Mouse (Mus musculus) limb, embryonic 11.5 days (tissue): Measurements from ENCODE around the gene Usp7. TPM values are rescaled to one million over a fixed set of nuclear protein-coding genes. Genes with fewer than 3 reads are reported as not detected.

Experiments used
- ATAC-seq: fragments of 200-750 bp; cut with Nextera tagmentation; 2 replicates; pipeline ENCODE4 v1.8.0; 2017; ENCODE audit warnings: low read depth; ENCODE audit not compliant: insufficient number of reproducible peaks, low FRiP score, low TSS enrichment
- DNase-seq: peaks from one replicate; pipeline ENCODE4 v3.0.0-alpha.2; 2015; ENCODE audit warnings: low spot score
- H3K27ac ChIP-seq: fragments of 300-500 bp; sonication (generic); replicated peaks from 2 replicates; pipeline ENCODE4 v1.5.1; 2014; ENCODE audit warnings: low read depth, mild to moderate bottlenecking, low read length
- H3K27me3 ChIP-seq: fragments of 300-500 bp; sonication (generic); 2 replicates; pipeline ENCODE4 v1.6.1; 2014; ENCODE audit warnings: mild to moderate bottlenecking, low read length, mixed read lengths; ENCODE audit not compliant: control insufficient read depth, insufficient read depth
- H3K36me3 ChIP-seq: fragments of 300-500 bp; sonication (generic); 2 replicates; pipeline ENCODE4 v1.6.1; 2014; ENCODE audit warnings: mild to moderate bottlenecking, low read length, moderate library complexity, mixed read lengths; ENCODE audit not compliant: control insufficient read depth, insufficient read depth
- H3K4me1 ChIP-seq: fragments of 300-500 bp; sonication (generic); 2 replicates; pipeline ENCODE4 v1.6.1; 2014; ENCODE audit warnings: low read length, mixed read lengths; ENCODE audit not compliant: control insufficient read depth, insufficient read depth
- H3K4me2 ChIP-seq: fragments of 300-500 bp; sonication (generic); 2 replicates; pipeline ENCODE4 v1.6.1; 2014; ENCODE audit warnings: low read depth, mild to moderate bottlenecking, moderate library complexity; ENCODE audit not compliant: severe bottlenecking
- H3K4me3 ChIP-seq: fragments of 300-500 bp; sonication (generic); 2 replicates; pipeline ENCODE4 v1.5.1; 2014; ENCODE audit warnings: low read depth, low read length
- H3K9ac ChIP-seq: fragments of 300-500 bp; sonication (generic); 2 replicates; pipeline ENCODE4 v1.6.1; 2014; ENCODE audit warnings: mild to moderate bottlenecking, low read length
- H3K9me3 ChIP-seq: fragments of 300-500 bp; sonication (generic); 2 replicates; pipeline ENCODE4 v1.6.1; 2016; ENCODE audit warnings: low read length; ENCODE audit not compliant: control insufficient read depth
- WGBS: fragments of 180-500 bp; shearing (Covaris S2); extraction: QIAGEN DNeasy Blood & Tissue Kit; methylation state at CpG from one replicate; pipeline ENCODE4 v1.1.7; 2014; 5-methylcytosine and 5-hydroxymethylcytosine counted together
- polyA plus RNA-seq: library from polyadenylated mRNA; unstranded; fragments of >200 nt; fragmentation: Nextera tagmentation; extraction: Ambion mirVana; gene quantifications from 2 replicates; pipeline ENCODE4 v1.2.1, GENCODE M21; 2014

Usp7 gene
- polyA plus RNA-seq, 1 experiment from 2014 or later: 41.5 TPM

DNA sequence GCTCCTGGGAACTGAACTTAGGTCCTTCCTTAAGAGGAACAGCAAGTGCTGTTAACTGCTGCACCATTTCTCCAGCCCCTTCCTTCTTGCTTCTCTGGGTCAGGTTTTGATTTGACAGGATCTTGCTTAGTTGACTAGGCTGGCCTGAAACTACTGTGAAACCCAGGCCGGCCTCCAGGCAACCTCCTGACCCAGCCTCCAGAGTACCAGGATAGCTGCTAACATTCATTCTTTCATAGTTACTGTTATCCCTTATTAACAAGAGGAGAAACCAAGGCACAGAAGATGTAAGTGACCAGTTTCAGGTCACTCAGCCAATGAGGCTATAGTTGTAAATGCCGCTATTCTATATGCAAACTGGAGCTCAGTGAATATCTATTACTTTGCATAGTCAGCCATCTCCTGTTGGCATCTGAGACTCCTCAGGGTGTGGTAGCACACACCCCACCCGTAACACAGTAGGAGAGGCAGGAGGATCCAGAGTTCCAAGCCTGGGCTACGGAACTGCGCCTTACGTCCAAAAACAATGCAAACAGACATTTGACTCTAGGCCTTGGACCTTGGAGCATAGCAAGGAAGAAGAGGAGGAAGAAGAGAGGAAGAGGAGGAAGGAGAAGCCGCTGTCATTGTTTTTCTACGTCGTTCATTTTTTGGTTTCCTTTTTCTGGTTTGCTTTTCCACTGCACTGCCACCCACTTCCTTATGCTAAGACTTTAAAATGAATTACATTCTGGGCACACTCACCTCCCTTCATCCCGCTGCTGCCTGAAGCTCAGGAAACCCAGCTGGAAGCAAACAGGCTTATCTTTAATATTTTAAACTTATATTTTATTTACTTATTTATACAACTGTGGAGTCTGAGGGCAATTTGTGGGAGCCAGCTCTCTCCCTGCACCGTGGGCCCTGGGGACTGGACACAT is 24.7 kb downstream of the Usp7 start:
- ATAC-seq (no peak), DNase-seq (no peak)
- no peaks in the 10 kb centered on the region for H3K9me3 ChIP-seq
- no peaks in the 10 kb centered on the region for H3K27me3 ChIP-seq
- H3K4me2 ChIP-seq: no peak overlapping the region
- H3K4me1 ChIP-seq: no peaks in the 10 kb centered on the region
- no peaks in the 10 kb centered on the region for H3K36me3 ChIP-seq
- 88% methylated on average over 11 of the region's 11 CpGs for WGBS
- no peak overlapping the region for H3K4me3 ChIP-seq
- no peak overlapping the region for H3K9ac ChIP-seq
- H3K27ac ChIP-seq: no peak overlapping the region

- Histone ChIP-seq H3K36me3 (no peaks in the 10 kb centered on the region), H3K4me2 (no peak overlapping the region), H3K4me1 (no peaks in the 10 kb centered on the region), H3K9ac (no peak overlapping the region), H3K27me3 (no peaks in the 10 kb centered on the region), H3K9me3 (no peaks in the 10 kb centered on the region), H3K4me3 (no peak overlapping the region), H3K27ac (no peak overlapping the region)
- WGBS: 63% methylated on average over 9 of the region's 9 CpGs
- no peak for DNase-seq
- no peak for ATAC-seq
These were observed 25.9 kb downstream of the Usp7 start for GRCm38 (mm10) chr16:8766196-8766595.

DNA sequence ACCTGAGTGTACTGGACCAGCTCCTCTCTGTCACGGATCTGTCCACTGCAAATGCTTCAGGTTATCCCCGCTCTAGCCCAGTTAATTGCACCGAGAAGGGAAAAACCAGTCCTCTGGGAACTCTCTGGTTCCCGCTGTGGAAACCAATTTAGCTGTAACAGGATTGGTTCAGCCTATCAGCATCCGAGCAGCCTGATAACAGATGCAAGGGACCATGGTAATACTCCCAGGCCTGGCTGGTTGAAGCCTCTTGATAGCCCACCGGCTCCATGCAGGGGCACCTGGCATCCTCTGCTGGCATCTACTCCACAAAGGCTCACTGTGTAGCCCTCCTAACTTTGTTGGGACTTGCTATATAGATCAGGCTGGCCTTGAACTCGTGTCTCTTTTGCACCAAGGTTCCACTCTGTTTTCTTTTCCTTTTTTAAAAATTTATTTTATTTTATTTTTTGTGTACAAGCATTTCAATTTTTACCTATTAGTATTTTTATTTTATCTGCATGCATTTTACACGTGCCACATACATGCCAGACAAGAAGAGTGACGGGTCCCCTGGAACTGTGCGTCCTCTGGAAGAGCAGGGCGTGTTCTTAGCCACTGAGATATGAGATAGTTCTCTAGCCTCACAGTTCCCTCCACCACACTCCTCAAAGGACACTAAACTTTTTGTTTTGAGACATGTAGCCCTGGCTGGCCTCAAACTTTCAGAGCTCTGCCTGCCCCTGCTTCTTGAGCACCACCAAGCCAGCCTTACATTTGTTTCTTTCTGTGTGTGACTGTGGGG is 27.8 kb downstream of the Usp7 start:
- no peak overlapping the region for H3K27ac ChIP-seq
- H3K4me3 ChIP-seq: no peak overlapping the region
- DNase-seq (no peak), ATAC-seq (no peak)
- no peaks in the 10 kb centered on the region for H3K27me3 ChIP-seq
- no peak overlapping the region for H3K4me2 ChIP-seq
- no peak overlapping the region for H3K9ac ChIP-seq
- 71% methylated on average over 11 of the region's 11 CpGs for WGBS
- no peaks in the 10 kb centered on the region for H3K4me1 ChIP-seq
- no peaks in the 10 kb centered on the region for H3K9me3 ChIP-seq
- no peaks in the 10 kb centered on the region for H3K36me3 ChIP-seq

- Histone ChIP-seq H3K36me3 (no peaks in the 10 kb centered on the region), H3K4me1 (no peaks in the 10 kb centered on the region), H3K4me2 (no peak overlapping the region), H3K9ac (no peak overlapping the region), H3K27me3 (no peaks in the 10 kb centered on the region), H3K9me3 (no peaks in the 10 kb centered on the region), H3K27ac (no peak overlapping the region), H3K4me3 (no peak overlapping the region)
- ATAC-seq (no peak), DNase-seq (no peak)
- 78% methylated on average over 6 of the region's 6 CpGs for WGBS
These were observed 29.1 kb downstream of the Usp7 start for GRCm38 (mm10) chr16:8763028-8763427.

DNA sequence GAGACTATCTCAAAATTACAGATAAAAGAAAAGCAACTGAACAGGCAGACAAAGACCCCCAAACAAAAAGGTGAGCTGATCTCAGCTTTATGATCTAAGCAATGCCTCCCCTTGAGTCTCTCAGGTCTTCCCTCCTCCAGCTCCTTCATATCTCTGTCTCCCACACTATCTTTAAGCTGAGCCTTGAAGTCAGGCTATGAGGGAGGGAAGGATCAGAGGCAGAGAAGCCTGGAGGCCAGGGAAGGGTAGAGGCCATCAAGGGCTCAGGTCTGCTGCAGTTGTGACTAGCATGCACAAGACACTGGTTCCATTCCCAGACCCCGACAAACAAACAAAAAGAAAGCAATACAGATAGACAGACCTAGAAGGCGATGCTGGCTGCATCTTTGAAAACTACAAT is 30.2 kb downstream of the Usp7 start:
- 89% methylated on average over 2 of the region's 2 CpGs for WGBS
- Histone ChIP-seq H3K4me1 (no peaks in the 10 kb centered on the region), H3K4me3 (no peak overlapping the region), H3K4me2 (no peak overlapping the region), H3K27ac (no peak overlapping the region), H3K27me3 (no peaks in the 10 kb centered on the region), H3K36me3 (no peaks in the 10 kb centered on the region), H3K9me3 (no peaks in the 10 kb centered on the region), H3K9ac (no peak overlapping the region)
- DNase-seq (no peak), ATAC-seq (no peak)

DNA sequence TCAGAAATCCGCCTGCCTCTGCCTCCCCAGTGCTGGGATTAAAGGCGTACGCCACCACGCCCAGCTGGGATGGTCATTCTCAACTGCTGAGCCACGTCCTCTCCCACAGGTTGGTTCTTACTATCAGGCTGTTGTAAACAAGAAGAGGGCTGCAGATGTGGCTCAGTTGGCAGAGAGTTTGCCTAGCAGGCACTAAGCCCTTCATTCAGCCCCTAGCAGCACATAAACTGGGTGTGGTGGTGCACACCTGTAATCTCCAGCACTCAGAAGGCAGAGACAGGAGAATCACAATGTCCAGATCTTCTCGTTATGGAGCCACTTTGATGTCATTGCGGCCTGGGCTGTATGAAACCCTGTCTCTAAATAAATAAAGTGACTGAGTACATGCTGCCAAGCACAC is 31.1 kb downstream of the Usp7 start:
- H3K27ac ChIP-seq: no peak overlapping the region
- H3K4me3 ChIP-seq: no peak overlapping the region
- no peaks in the 10 kb centered on the region for H3K36me3 ChIP-seq
- H3K27me3 ChIP-seq: no peaks in the 10 kb centered on the region
- 88% methylated on average over 7 of the region's 7 CpGs for WGBS
- no peak overlapping the region for H3K4me2 ChIP-seq
- DNase-seq: no peak
- ATAC-seq: no peak
- no peak overlapping the region for H3K9ac ChIP-seq
- no peaks in the 10 kb centered on the region for H3K4me1 ChIP-seq
- no peaks in the 10 kb centered on the region for H3K9me3 ChIP-seq

DNA sequence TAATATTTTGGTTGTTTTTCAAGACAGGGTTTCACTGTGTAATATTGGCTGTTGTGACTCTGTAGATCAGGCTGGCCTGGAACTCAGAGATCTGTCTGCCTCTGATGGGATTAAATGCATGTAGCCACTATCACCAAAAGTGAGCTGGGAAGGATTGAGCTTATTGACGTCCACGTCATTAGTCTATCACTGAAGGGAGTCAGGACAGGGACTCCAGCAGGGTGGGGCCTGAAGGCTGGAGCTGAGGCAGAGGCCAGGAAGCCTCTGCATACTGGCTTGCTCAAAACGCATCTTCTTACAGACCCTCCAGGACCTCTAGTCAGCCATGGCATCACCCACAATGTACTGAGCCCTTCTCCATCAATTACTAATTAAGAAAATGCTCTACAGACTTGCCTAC is 33.1 kb downstream of the Usp7 start:
- Histone ChIP-seq H3K9me3 (no peaks in the 10 kb centered on the region), H3K36me3 (no peaks in the 10 kb centered on the region), H3K4me2 (no peak overlapping the region), H3K9ac (no peak overlapping the region), H3K4me3 (no peak overlapping the region), H3K4me1 (no peaks in the 10 kb centered on the region), H3K27me3 (no peaks in the 10 kb centered on the region), H3K27ac (no peak overlapping the region)
- 72% methylated on average over 3 of the region's 3 CpGs for WGBS
- ATAC-seq (no peak), DNase-seq (no peak)

- ATAC-seq (no peak), DNase-seq (no peak)
- Histone ChIP-seq H3K4me2 (no peak overlapping the region), H3K27ac (no peak overlapping the region), H3K4me1 (no peaks in the 10 kb centered on the region), H3K27me3 (no peaks in the 10 kb centered on the region), H3K9ac (no peak overlapping the region), H3K4me3 (no peak overlapping the region), H3K36me3 (no peaks in the 10 kb centered on the region), H3K9me3 (no peaks in the 10 kb centered on the region)
- WGBS: 84% methylated on average over 2 of the region's 2 CpGs
These were observed 33.9 kb downstream of the Usp7 start for GRCm38 (mm10) chr16:8758193-8758592.
